Mouse (Mus musculus) forebrain, embryonic 14.5 days (tissue): Measurements from ENCODE around the gene Efcab6. TPM values are rescaled to one million over a fixed set of nuclear protein-coding genes. Genes with fewer than 3 reads are reported as not detected.

ENCODE experiments used
- ATAC-seq: fragments of 200-750 bp; cut with Nextera tagmentation; 2 replicates; pipeline ENCODE4 v1.8.0; 2017; ENCODE audit warnings: mild to moderate bottlenecking, moderate library complexity
- DNase-seq: peaks from one replicate; pipeline ENCODE4 v3.0.0-alpha.2; 2015; ENCODE audit warnings: low spot score
- H3K27ac ChIP-seq: fragments of 300-500 bp; sonication (generic); 2 replicates; pipeline ENCODE4 v1.5.1; 2014; ENCODE audit warnings: low read depth, mild to moderate bottlenecking, control low read depth, low read length, moderate library complexity
- H3K27me3 ChIP-seq: fragments of 300-500 bp; sonication (generic); replicated peaks from 2 replicates; pipeline ENCODE4 v1.6.1; 2014; ENCODE audit warnings: low read length, control low read depth, mixed read lengths; ENCODE audit not compliant: control insufficient read depth, insufficient read depth
- H3K36me3 ChIP-seq: fragments of 300-500 bp; sonication (generic); 2 replicates; pipeline ENCODE4 v1.6.1; 2014; ENCODE audit warnings: low read length, control low read depth; ENCODE audit not compliant: control insufficient read depth, insufficient read depth
- H3K4me1 ChIP-seq: fragments of 300-500 bp; sonication (generic); 2 replicates; pipeline ENCODE4 v1.6.1; 2014; ENCODE audit warnings: antibody characterized with exemption, low read length, control low read depth; ENCODE audit not compliant: control insufficient read depth, insufficient read depth
- H3K4me2 ChIP-seq: fragments of 300-500 bp; sonication (generic); 2 replicates; pipeline ENCODE4 v1.6.1; 2014; ENCODE audit warnings: mild to moderate bottlenecking, control low read depth, low read length
- H3K4me3 ChIP-seq: fragments of 300-500 bp; sonication (generic); 2 replicates; pipeline ENCODE4 v1.5.1; 2014; ENCODE audit warnings: low read depth, low read length, control low read depth
- H3K9ac ChIP-seq: fragments of 300-500 bp; sonication (generic); 2 replicates; pipeline ENCODE4 v1.6.1; 2014; ENCODE audit warnings: mild to moderate bottlenecking, low read length, control low read depth, moderate library complexity
- H3K9me3 ChIP-seq: fragments of 300-500 bp; sonication (generic); replicated peaks from 2 replicates; pipeline ENCODE4 v1.6.1; 2016; ENCODE audit warnings: low read length, control low read depth, mixed read lengths; ENCODE audit not compliant: control insufficient read depth
- WGBS: fragments of 180-500 bp; shearing (Covaris S2); extraction: QIAGEN DNeasy Blood & Tissue Kit; methylation state at CpG from one replicate; pipeline ENCODE4 v1.1.7; 2014; 5-methylcytosine and 5-hydroxymethylcytosine counted together
- polyA plus RNA-seq: library from polyadenylated mRNA; unstranded; fragments of >200 nt; fragmentation: Nextera tagmentation; extraction: Ambion mirVana; gene quantifications from 2 replicates; pipeline ENCODE4 v1.2.1, GENCODE M21; 2014

The Efcab6 gene
- polyA plus RNA-seq, 1 experiment from 2014 or later = 2.1 TPM

DNA sequence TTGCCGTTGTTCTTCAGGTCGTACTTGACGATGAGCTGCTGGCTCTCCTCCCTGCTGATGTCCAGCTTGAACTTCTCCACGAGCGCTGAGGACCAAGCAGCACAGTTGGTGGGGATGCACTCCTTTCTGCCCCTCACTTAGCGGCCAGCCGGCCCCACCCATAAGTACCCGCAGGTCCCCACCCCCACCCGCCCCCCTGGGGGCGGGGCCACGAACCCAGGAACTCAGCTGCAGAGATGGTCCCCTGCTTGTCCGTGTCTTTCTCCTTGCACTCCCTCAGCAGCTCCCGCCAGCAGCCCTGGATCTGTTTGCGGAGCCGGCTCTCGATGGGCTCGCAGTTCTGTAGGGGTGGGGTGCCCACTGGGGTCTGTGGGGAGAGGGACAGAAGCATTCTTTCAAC, 194.2 kb downstream of the Efcab6 start:
- H3K9me3 ChIP-seq = 0 out of 2 replicates have a peak, but pooled peaks cover 2% of the 10 kb centered on the region
- DNase-seq = no peak

DNA sequence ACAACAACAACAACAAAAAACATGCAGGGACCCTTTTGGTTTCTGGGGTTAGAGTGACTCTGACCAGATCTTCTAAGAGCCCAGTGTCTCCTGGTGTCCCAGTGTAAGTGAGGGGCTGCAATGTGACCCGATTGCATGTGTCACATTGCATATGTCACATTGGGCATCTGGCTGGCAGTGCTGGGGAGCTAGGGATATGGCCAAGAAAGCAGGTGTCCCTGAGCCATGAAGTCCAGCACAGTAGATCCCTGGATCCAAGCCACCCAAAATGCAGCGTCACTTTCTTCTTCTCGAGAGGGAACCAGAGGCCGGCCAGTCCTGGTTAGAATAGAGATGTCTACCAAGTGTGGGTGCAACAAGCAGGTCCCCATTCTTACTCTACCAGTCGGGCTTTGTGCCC, 199.6 kb downstream of the Efcab6 start:
- 94% methylated on average over 5 of the region's 5 CpGs for WGBS
- no peak for DNase-seq

More for the DNA sequence above, 194.2 kb downstream of the Efcab6 start:
- no peaks in the 10 kb centered on the region for H3K4me1 ChIP-seq
- peak overlapping the region; percentile 14; the same call in 1 of the 2 replicates for H3K4me2 ChIP-seq
- no peak overlapping the region for H3K4me3 ChIP-seq
- no peaks in the 10 kb centered on the region for H3K36me3 ChIP-seq
- H3K27ac ChIP-seq = no peak overlapping the region
- 8% methylated on average over 17 of the region's 17 CpGs for WGBS
- no peaks in the 10 kb centered on the region for H3K27me3 ChIP-seq
- H3K9ac ChIP-seq = no peak overlapping the region
- ATAC-seq = no peak

DNA sequence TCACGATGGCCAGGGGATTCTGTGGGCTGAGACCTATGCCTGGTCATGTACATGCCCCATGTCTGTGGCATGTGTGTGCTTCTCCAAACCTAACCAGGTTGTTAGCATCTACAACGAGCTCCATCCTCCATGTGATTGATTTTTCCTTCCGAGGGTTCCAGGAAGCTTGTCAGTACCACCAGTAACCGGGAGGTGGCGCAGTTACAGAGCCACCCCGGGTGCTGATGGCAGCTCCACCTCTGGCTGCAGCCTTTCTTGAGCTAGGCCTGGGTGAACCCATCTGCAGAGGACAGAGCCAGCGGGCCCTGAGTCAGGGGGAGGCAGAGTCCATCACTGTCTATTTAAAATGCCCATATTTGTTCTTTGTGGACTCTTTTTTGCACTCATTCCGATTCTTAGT, 208.1 kb downstream of the Efcab6 start:
- no peak overlapping the region for H3K4me2 ChIP-seq
- 24% methylated on average over 8 of the region's 8 CpGs for WGBS
- no peaks in the 10 kb centered on the region for H3K27me3 ChIP-seq
- H3K4me1 ChIP-seq = no peaks in the 10 kb centered on the region
- DNase-seq (peak; percentile 62), ATAC-seq (peak; percentile 26; the same call in 1 of the 2 replicates)
- no peak overlapping the region for H3K4me3 ChIP-seq
- no peaks in the 10 kb centered on the region for H3K9me3 ChIP-seq
- H3K36me3 ChIP-seq = peaks cover 27% of the 10 kb centered on the region; the same call in 1 of the 2 replicates
- H3K9ac ChIP-seq = no peak overlapping the region
- H3K27ac ChIP-seq = no peak overlapping the region

More for the DNA sequence above, 199.6 kb downstream of the Efcab6 start:
- Histone ChIP-seq H3K36me3 (no peaks in the 10 kb centered on the region), H3K9ac (no peak overlapping the region), H3K9me3 (no peaks in the 10 kb centered on the region), H3K4me3 (no peak overlapping the region), H3K27ac (no peak overlapping the region), H3K27me3 (no peaks in the 10 kb centered on the region), H3K4me2 (no peak overlapping the region), H3K4me1 (no peaks in the 10 kb centered on the region)
- ATAC-seq = no peak

DNA sequence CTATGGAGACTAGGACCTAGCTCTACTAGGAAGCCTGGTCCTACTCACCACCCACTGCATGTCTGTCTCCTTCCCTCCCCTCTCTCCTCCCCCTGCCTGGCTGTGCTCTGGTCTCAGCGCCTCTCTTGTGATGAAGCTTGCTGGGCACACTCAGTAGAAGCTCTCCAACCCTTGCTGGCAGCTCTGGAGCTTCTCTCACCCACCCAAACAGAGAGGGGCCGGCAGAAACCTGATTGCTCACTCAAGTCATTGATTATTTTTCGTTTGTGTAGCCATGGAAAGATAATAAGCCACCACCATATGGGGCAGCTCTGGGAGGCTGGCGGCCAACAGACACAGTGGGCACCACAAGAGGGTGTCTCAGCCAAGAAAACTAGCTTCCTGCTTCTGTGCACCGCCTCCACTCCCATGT, 211.8 kb downstream of the Efcab6 start:
- WGBS = 69% methylated on average over 5 of the region's 5 CpGs
- no peak for ATAC-seq
- Histone ChIP-seq H3K4me2 (no peak overlapping the region), H3K27me3 (no peaks in the 10 kb centered on the region), H3K4me1 (peaks cover 10% of the 10 kb centered on the region), H3K36me3 (peaks cover 25% of the 10 kb centered on the region; the same call in 1 of the 2 replicates), H3K4me3 (no peak overlapping the region), H3K9me3 (no peaks in the 10 kb centered on the region), H3K9ac (no peak overlapping the region), H3K27ac (no peak overlapping the region)
- DNase-seq = peak; percentile 43

DNA sequence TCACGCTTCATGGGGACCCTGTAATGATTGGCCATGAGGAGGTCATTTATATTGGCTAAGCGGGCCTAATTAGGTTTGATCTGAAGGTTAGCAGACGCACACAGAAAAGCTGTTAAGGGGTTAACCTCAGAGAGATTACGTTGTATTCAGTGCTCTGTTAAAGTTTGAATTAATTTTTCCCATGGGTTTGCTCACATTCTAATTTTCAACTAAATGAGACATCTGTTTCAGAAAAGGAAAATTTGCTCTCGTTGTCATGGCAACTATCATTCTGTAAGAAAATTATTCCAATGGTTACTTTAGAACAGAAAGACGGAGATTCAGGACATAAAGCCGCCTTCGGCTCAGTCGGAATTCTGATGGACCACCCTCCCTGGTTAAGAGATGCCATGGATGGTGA, 217.0 kb downstream of the Efcab6 start:
- Histone ChIP-seq H3K9ac (no peak overlapping the region), H3K4me1 (peaks cover 50% of the 10 kb centered on the region), H3K4me2 (no peak overlapping the region), H3K27me3 (no peaks in the 10 kb centered on the region), H3K27ac (peak overlapping the region; percentile 84), H3K4me3 (no peak overlapping the region), H3K9me3 (no peaks in the 10 kb centered on the region), H3K36me3 (peaks cover 1% of the 10 kb centered on the region; the same call in 1 of the 2 replicates)
- DNase-seq (peak; percentile 85), ATAC-seq (peak; percentile 22; the same call in 1 of the 2 replicates)
- 24% methylated on average over 9 of the region's 9 CpGs for WGBS

DNA sequence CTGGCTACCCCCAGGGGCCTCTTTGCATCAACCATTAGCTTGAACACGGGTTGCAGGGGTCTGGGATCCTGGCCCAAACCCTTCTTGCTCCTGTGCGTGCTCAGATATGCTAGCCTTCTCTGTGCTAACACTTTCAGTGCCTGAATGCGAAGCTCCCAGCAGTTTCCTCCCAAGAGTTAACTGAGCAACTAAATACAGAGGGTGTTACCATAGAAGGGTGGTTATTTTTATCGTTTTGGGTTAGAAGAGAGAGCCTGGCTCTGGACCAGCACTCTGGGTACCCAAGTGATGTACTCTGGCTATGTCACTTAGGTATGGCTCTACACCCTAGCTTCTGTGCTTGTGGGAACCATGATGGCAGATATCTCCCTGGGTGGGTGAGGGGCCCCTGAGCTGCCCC, 217.7 kb downstream of the Efcab6 start:
- Histone ChIP-seq H3K27me3 (no peaks in the 10 kb centered on the region), H3K9ac (0 out of 2 replicates have a peak overlapping the region, but pooled peaks have one; percentile 26), H3K27ac (peak overlapping the region; percentile 80), H3K4me2 (no peak overlapping the region), H3K4me1 (peaks cover 54% of the 10 kb centered on the region), H3K4me3 (no peak overlapping the region), H3K36me3 (no peaks in the 10 kb centered on the region), H3K9me3 (no peaks in the 10 kb centered on the region)
- 70% methylated on average over 4 of the region's 4 CpGs for WGBS
- ATAC-seq (no peak), DNase-seq (no peak)

DNA sequence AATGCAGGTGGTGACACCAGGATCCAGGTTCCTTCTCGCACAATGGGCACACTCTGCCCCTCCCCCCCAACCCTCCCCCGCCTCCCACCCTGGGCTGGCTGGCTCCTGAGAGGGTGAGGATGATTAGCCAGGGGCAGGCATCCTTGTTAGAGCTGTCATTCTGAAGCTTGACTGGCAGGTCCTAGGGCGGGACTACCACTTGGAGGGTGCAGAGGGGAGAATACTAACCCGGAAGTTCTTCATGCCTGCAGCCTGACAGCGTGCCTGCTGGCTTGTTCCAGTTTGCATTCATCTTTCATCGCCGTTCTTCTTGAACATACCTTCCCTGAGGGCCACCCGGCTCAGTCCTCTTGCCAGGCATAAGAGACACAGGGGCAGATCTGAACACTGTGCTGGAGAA, 218.6 kb downstream of the Efcab6 start:
- DNase-seq = peak; percentile 37
- 43% methylated on average over 8 of the region's 8 CpGs for WGBS
- peak; percentile 13; the same call in 1 of the 2 replicates for ATAC-seq
- peaks cover 62% of the 10 kb centered on the region for H3K4me1 ChIP-seq
- no peaks in the 10 kb centered on the region for H3K9me3 ChIP-seq
- no peak overlapping the region for H3K4me3 ChIP-seq
- no peak overlapping the region for H3K27ac ChIP-seq
- no peak overlapping the region for H3K9ac ChIP-seq
- H3K36me3 ChIP-seq = no peaks in the 10 kb centered on the region
- no peak overlapping the region for H3K4me2 ChIP-seq
- no peaks in the 10 kb centered on the region for H3K27me3 ChIP-seq

DNA sequence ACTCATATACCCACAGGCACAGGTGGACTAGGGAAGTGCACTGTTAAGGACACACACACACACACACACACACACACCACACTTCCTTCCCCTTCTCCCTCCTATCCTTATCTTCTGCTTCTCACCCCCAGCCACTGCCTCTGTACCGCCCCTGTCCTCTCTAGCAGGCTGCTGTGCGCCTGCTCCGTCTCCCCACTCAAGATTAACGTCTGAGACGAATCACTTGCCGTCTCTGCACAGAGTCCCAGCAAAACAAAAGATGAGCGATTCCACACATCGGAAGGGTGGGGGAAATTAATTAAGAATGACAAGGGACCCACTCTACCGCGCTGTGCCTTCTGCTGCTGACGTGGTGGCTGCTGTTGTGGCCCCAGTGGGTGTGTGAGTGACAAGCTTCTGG, 219.4 kb downstream of the Efcab6 start:
- H3K27me3 ChIP-seq = no peaks in the 10 kb centered on the region
- peak; percentile 18 for ATAC-seq
- H3K36me3 ChIP-seq = no peaks in the 10 kb centered on the region
- peak overlapping the region; percentile 48; the same call in 1 of the 2 replicates for H3K27ac ChIP-seq
- 24% methylated on average over 11 of the region's 11 CpGs for WGBS
- peaks cover 63% of the 10 kb centered on the region for H3K4me1 ChIP-seq
- H3K9ac ChIP-seq = no peak overlapping the region
- no peak overlapping the region for H3K4me2 ChIP-seq
- DNase-seq = peak; percentile 49
- H3K4me3 ChIP-seq = no peak overlapping the region
- no peaks in the 10 kb centered on the region for H3K9me3 ChIP-seq

DNA sequence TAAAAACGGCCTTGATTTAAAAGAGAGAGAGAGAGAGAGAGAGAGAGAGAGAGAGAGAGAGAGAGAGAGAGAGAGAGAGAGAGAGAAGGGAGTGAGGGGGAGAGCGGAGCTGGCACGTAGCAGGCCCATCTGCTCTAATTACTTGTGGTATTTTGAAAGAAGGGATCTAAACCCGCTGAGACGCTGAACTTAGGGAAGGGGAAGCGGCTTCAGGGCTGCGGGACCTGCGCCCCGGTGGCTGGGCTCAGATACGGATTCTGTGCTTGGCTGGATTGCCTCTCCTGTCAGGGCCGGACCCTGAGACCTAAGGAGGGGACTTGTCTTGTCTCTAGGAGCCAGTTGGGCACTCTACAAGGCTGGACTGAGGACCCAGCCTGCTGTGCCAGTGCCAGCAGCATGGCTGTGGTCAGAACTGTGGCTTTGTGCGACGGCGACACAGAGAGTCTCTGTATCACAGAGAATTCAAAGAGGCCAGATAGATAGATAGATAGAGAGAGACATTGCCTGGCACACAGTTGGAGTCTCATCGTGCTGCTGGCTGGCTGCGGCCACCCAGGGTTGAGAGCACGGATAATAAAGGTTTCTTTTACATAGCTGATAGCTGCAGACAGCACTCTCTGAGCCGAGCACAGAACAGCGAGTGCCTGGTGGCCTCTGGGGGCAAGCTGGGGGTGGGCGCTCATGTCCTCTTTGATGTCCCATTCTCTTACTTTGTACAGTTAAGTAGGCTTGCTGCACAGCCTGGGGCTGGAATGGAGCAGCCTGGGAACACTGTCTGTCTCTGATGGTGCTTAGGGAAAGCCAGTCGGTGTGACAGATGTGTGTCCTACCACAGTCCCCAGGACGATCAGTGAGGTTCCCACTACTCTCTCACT, 222.0 kb downstream of the Efcab6 start:
- 0 out of 2 replicates have a peak, but pooled peaks cover 3% of the 10 kb centered on the region for H3K36me3 ChIP-seq
- peak overlapping the region; percentile 38 for H3K4me2 ChIP-seq
- peak; percentile 83 for DNase-seq
- H3K4me3 ChIP-seq = no peak overlapping the region
- H3K27me3 ChIP-seq = no peaks in the 10 kb centered on the region
- peak overlapping the region; percentile 87 for H3K27ac ChIP-seq
- WGBS = 16% methylated on average over 22 of the region's 22 CpGs
- H3K9ac ChIP-seq = peak overlapping the region; percentile 48; the same call in 1 of the 2 replicates
- no peak for ATAC-seq
- no peaks in the 10 kb centered on the region for H3K9me3 ChIP-seq
- H3K4me1 ChIP-seq = peaks cover 52% of the 10 kb centered on the region
